In genomic region chr5:122262104-122262503, GRCm38 (mm10) we compare ENCODE assay signal across 12 mouse cellular contexts. TPM values are rescaled to one million over a fixed set of nuclear protein-coding genes. Genes with fewer than 3 reads are reported as not detected.
DNase-seq lines count a peak whose midpoint lies in the region; ATAC-seq and TF ChIP-seq lines count a peak whose summit lies in the region.
"Had no signal": no experiment of that assay in that cellular context is flagged by ENCODE, and none has a peak within 500 bp of the region (broad histone marks: within the 10 kb centered on the region; RNA-seq: fewer than 3 reads in every experiment).

No protein-coding gene starts in this region.

- no peak for DNase-seq in limb, embryonic 11.5 days (ENCODE audit: low spot score)
- no peak for DNase-seq in limb, embryonic 10.5 days (ENCODE audit: low spot score)
- DNase-seq in CD4-positive, CD25-positive, alpha-beta regulatory T cell, adult 2 months (ENCODE audit: low read depth, low spot score) = peak; percentile 75
- peak; percentile 21 for DNase-seq in liver
- DNase-seq in adipocyte (ENCODE audit: low spot score) = no peak
- no peak for DNase-seq in adrenal gland, adult 8-10 months
- DNase-seq in cerebellum, adult 18-20 months = no peak
- DNase-seq: gastrocnemius, postnatal 25 days; heart, postnatal 10 days; kidney, adult 18-20 months; lung, postnatal 10 days had no signal

- H3K9me3 ChIP-seq in limb, embryonic 11.5 days (ENCODE audit: control insufficient read depth, low read length) = no peaks in the 10 kb centered on the region
- H3K9me3 ChIP-seq in limb, embryonic 10.5 days (replicated peaks) = no peaks in the 10 kb centered on the region

- 0 out of 2 replicates have a peak, but pooled peaks cover 2% of the 10 kb centered on the region for H3K4me1 ChIP-seq in limb, embryonic 11.5 days (ENCODE audit: control insufficient read depth, insufficient read depth, low read length)
- peaks cover 12% of the 10 kb centered on the region for H3K4me1 ChIP-seq in limb, embryonic 10.5 days
- H3K4me1 ChIP-seq in olfactory bulb, adult 2 months (ENCODE audit: control insufficient read depth, insufficient read depth, low read length) = peaks cover 31% of the 10 kb centered on the region

- peak overlapping the region; percentile 2; the same call in 1 of the 2 replicates for H3K4me2 ChIP-seq in limb, embryonic 11.5 days (ENCODE audit: low read depth, severe bottlenecking)

- no peaks in the 10 kb centered on the region for H3K27me3 ChIP-seq in limb, embryonic 11.5 days (ENCODE audit: control insufficient read depth, insufficient read depth, low read length)
- H3K27me3 ChIP-seq in limb, embryonic 10.5 days (ENCODE audit: low read depth, poor library complexity, severe bottlenecking) = no peaks in the 10 kb centered on the region

- TF ChIP-seq CTCF in olfactory bulb, adult 2 months (IDR thresholded peaks at IDR 0.05; ENCODE audit: insufficient read depth, low read depth, low read length) = no peak

- no peak overlapping the region for H3K27ac ChIP-seq in limb, embryonic 11.5 days (replicated peaks; ENCODE audit: low read depth, low read length)
- no peak overlapping the region for H3K27ac ChIP-seq in limb, embryonic 10.5 days
- H3K27ac ChIP-seq in olfactory bulb, adult 2 months (ENCODE audit: insufficient read depth, low read depth, low read length) = 0 out of 2 replicates have a peak overlapping the region, but pooled peaks have one; percentile 45

- ATAC-seq in limb, embryonic 11.5 days (ENCODE audit: insufficient number of reproducible peaks, low FRiP score, low TSS enrichment, low read depth) = no peak

- TF ChIP-seq POLR2A in olfactory bulb, adult 2 months (IDR thresholded peaks at IDR 0.05; ENCODE audit: insufficient read depth, low read depth, low read length) = no peak

- 64% methylated on average over 7 of the region's 7 CpGs for WGBS in limb, embryonic 11.5 days
- 62% methylated on average over 7 of the region's 7 CpGs for WGBS in limb, embryonic 10.5 days
- WGBS in olfactory bulb, adult 2 months = 46% methylated on average over 7 of the region's 7 CpGs

- no peak overlapping the region for H3K9ac ChIP-seq in limb, embryonic 11.5 days (ENCODE audit: low read length)

- peaks cover 2% of the 10 kb centered on the region; the same call in 1 of the 2 replicates for H3K36me3 ChIP-seq in limb, embryonic 11.5 days (ENCODE audit: control insufficient read depth, insufficient read depth, low read length)
- peaks cover 41% of the 10 kb centered on the region for H3K36me3 ChIP-seq in limb, embryonic 10.5 days

- H3K4me3 ChIP-seq in limb, embryonic 11.5 days (ENCODE audit: low read depth, low read length) = no peak overlapping the region
- H3K4me3 ChIP-seq in limb, embryonic 10.5 days = no peak overlapping the region
- H3K4me3 ChIP-seq in olfactory bulb, adult 2 months (ENCODE audit: insufficient read depth, low read depth, low read length) = no peak overlapping the region

RNA-seq across cellular contexts. Expression of gene Tctn1, which starts 2.2 kb away (rescaled TPM):
- 3.6 and 4.0 TPM in 2 replicates for polyA plus RNA-seq in limb, embryonic 11.5 days (2014; fragmentation: Nextera tagmentation; extraction: Ambion mirVana)
- 4.4 and 4.9 TPM in 2 replicates for polyA plus RNA-seq in limb, embryonic 10.5 days (2016; fragmentation: Nextera tagmentation; extraction: Ambion mirVana)
- not detected in 2 replicates for polyA plus RNA-seq in olfactory bulb, adult 2 months (2012; ENCODE audit: insufficient read depth, insufficient read length, low replicate concordance, missing spikeins)
- total RNA-seq in adrenal gland, adult 8-10 months (2022) = 10 to 100 TPM; 14.8 to 34.9 (median 23.1) TPM

RNA-seq across cellular contexts. Expression of gene Pptc7, which starts 22.1 kb away (rescaled TPM):
- 8.5 and 9.2 TPM in 2 replicates for polyA plus RNA-seq in limb, embryonic 11.5 days (2014; fragmentation: Nextera tagmentation; extraction: Ambion mirVana)
- 8.2 and 9.7 TPM in 2 replicates for polyA plus RNA-seq in limb, embryonic 10.5 days (2016; fragmentation: Nextera tagmentation; extraction: Ambion mirVana)
- polyA plus RNA-seq in olfactory bulb, adult 2 months (2012; ENCODE audit: insufficient read depth, insufficient read length, low replicate concordance, missing spikeins) = not detected in 2 replicates
- 10 to 100 TPM; 65.9 to 69.7 (median 68.8) TPM for total RNA-seq in adrenal gland, adult 8-10 months (2022)

RNA-seq across cellular contexts. Expression of gene Hvcn1, which starts 55.5 kb away (rescaled TPM):
- 6.0 and 8.5 TPM in 2 replicates for polyA plus RNA-seq in limb, embryonic 11.5 days (2014; fragmentation: Nextera tagmentation; extraction: Ambion mirVana)
- 9.6 and 11.8 TPM in 2 replicates for polyA plus RNA-seq in limb, embryonic 10.5 days (2016; fragmentation: Nextera tagmentation; extraction: Ambion mirVana)
- not detected in 2 replicates for polyA plus RNA-seq in olfactory bulb, adult 2 months (2012; ENCODE audit: insufficient read depth, insufficient read length, low replicate concordance, missing spikeins)
- total RNA-seq in adrenal gland, adult 8-10 months (2022) = 1 to 10 TPM; 1.8 to 8.0 (median 4.2) TPM

Comparison
In these comparisons a context has a peak if more than half of its experiments do, and no peak if none do; other contexts are left out.
1. DNase-seq: peak in CD4-positive, CD25-positive, alpha-beta regulatory T cell, adult 2 months (single experiment) and liver (single experiment); none in limb, embryonic 11.5 days (single experiment), limb, embryonic 10.5 days (single experiment), adipocyte (single experiment), adrenal gland, adult 8-10 months (single experiment) and cerebellum, adult 18-20 months (0 of 2).